Comparison of ENCODE assay signal across 8 mouse cellular contexts in genomic region chr12:85280105-85280844, GRCm38 (mm10). TPM values are rescaled to one million over a fixed set of nuclear protein-coding genes. Genes with fewer than 3 reads are reported as not detected.
A peak's percentile ranks its signal among the peaks of the same experiment; 100 is the strongest.
DNase-seq lines count a peak whose midpoint lies in the region; ATAC-seq and TF ChIP-seq lines count a peak whose summit lies in the region.

No protein-coding gene starts in this region.

- WGBS in forebrain, embryonic 13.5 days = under 1% methylated on average over 31 of the region's 31 CpGs
- under 1% methylated on average over 31 of the region's 31 CpGs for WGBS in large intestine, adult 2 months
- 0% methylated on average over 31 of the region's 31 CpGs for WGBS in liver, postnatal 0 days (ENCODE audit: insufficient replicate concordance)
- WGBS in neural tube, embryonic 14.5 days = under 1% methylated on average over 31 of the region's 31 CpGs

- H3K4me3 ChIP-seq in E14TG2a.4 (replicated peaks; ENCODE audit: low read length) = peak overlapping the region; percentile 90
- H3K4me3 ChIP-seq in forebrain, embryonic 13.5 days = peak overlapping the region; percentile 81
- H3K4me3 ChIP-seq in liver, postnatal 0 days (ENCODE audit: low read depth, low read length) = peak overlapping the region; percentile 94
- peak overlapping the region; percentile 70 for H3K4me3 ChIP-seq in neural tube, embryonic 14.5 days (ENCODE audit: low read depth, low read length)

- H3K27me3 ChIP-seq in E14TG2a.4 (ENCODE audit: insufficient read depth, low read length) = no peaks in the 10 kb centered on the region
- H3K27me3 ChIP-seq in forebrain, embryonic 13.5 days = no peaks in the 10 kb centered on the region
- H3K27me3 ChIP-seq in liver, postnatal 0 days (ENCODE audit: insufficient read depth, low read length) = no peaks in the 10 kb centered on the region
- H3K27me3 ChIP-seq in neural tube, embryonic 14.5 days (ENCODE audit: control insufficient read depth, insufficient read depth, low read length) = no peaks in the 10 kb centered on the region

- peak overlapping the region; percentile 90 for H3K9ac ChIP-seq in forebrain, embryonic 13.5 days
- H3K9ac ChIP-seq in liver, postnatal 0 days (replicated peaks) = peak overlapping the region; percentile 92
- H3K9ac ChIP-seq in neural tube, embryonic 14.5 days (replicated peaks; ENCODE audit: low read depth, low read length) = peak overlapping the region; percentile 76

- H3K4me1 ChIP-seq in E14TG2a.4 (replicated peaks; ENCODE audit: low read depth, low read length) = peaks cover 47% of the 10 kb centered on the region
- peaks cover 15% of the 10 kb centered on the region for H3K4me1 ChIP-seq in forebrain, embryonic 13.5 days
- peaks cover 9% of the 10 kb centered on the region for H3K4me1 ChIP-seq in liver, postnatal 0 days (ENCODE audit: insufficient read depth)
- peaks cover 7% of the 10 kb centered on the region for H3K4me1 ChIP-seq in neural tube, embryonic 14.5 days (ENCODE audit: control insufficient read depth, insufficient read depth, low read length)

- no peak for TF ChIP-seq CTCF in E14TG2a.4 (conservative IDR thresholded peaks at IDR 0.05; ENCODE audit: low read length)
- no peak for TF ChIP-seq CTCF in liver, postnatal 0 days (IDR thresholded peaks at IDR 0.05; ENCODE audit: low read depth)

- peak; percentile 72; the same call in 1 of the 2 replicates for TF ChIP-seq EP300 in liver, postnatal 0 days (IDR thresholded peaks at IDR 0.05; ENCODE audit: low read depth)

- peak; percentile 99 for DNase-seq in c-Kit-positive CD71-positive TER-119-positive erythroid progenitor cells, embryonic 14.5 days (ENCODE audit: low spot score)
- peak; percentile 99 for DNase-seq in heart, postnatal 10 days
- peak; percentile 99 for DNase-seq in large intestine, adult 2 months (ENCODE audit: low read depth, low spot score)
- DNase-seq in liver, postnatal 0 days = peak; percentile 97
- peak; percentile 97 for DNase-seq in testis, postnatal 10 days (ENCODE audit: low spot score)

- intact Hi-C loops in heart, postnatal 10 days (cut with DNase I) = no loop called here

- H3K27ac ChIP-seq in forebrain, embryonic 13.5 days = peak overlapping the region; percentile 72; the same call in 1 of the 2 replicates
- peak overlapping the region; percentile 90 for H3K27ac ChIP-seq in liver, postnatal 0 days (ENCODE audit: low read depth)
- H3K27ac ChIP-seq in neural tube, embryonic 14.5 days (ENCODE audit: low read depth, low read length) = peak overlapping the region; percentile 72

- H3K4me2 ChIP-seq in forebrain, embryonic 13.5 days = peak overlapping the region; percentile 86
- H3K4me2 ChIP-seq in liver, postnatal 0 days (ENCODE audit: low read depth, low read length) = peak overlapping the region; percentile 98
- H3K4me2 ChIP-seq in neural tube, embryonic 14.5 days (ENCODE audit: low read depth, low read length) = peak overlapping the region; percentile 92

- H3K9me3 ChIP-seq in E14TG2a.4 (ENCODE audit: low read length) = no peaks in the 10 kb centered on the region
- H3K9me3 ChIP-seq in forebrain, embryonic 13.5 days (replicated peaks) = no peaks in the 10 kb centered on the region
- H3K9me3 ChIP-seq in liver, postnatal 0 days (ENCODE audit: low read length) = no peaks in the 10 kb centered on the region
- no peaks in the 10 kb centered on the region for H3K9me3 ChIP-seq in neural tube, embryonic 14.5 days (ENCODE audit: control insufficient read depth, low read length)

- peak; percentile 99 for ATAC-seq in forebrain, embryonic 13.5 days
- peak; percentile 94 for ATAC-seq in liver, postnatal 0 days
- peak; percentile 97 for ATAC-seq in neural tube, embryonic 14.5 days (ENCODE audit: low read depth)

- peaks cover 33% of the 10 kb centered on the region for H3K36me3 ChIP-seq in E14TG2a.4 (ENCODE audit: insufficient read depth, low read length)
- no peaks in the 10 kb centered on the region for H3K36me3 ChIP-seq in forebrain, embryonic 13.5 days (ENCODE audit: poor library complexity, severe bottlenecking)
- H3K36me3 ChIP-seq in liver, postnatal 0 days (replicated peaks; ENCODE audit: insufficient read depth, low read length) = peaks cover 7% of the 10 kb centered on the region
- H3K36me3 ChIP-seq in neural tube, embryonic 14.5 days (ENCODE audit: control insufficient read depth, insufficient read depth, low read length) = 0 out of 2 replicates have a peak, but pooled peaks cover 2% of the 10 kb centered on the region

RNA-seq across cellular contexts. Expression of gene Acyp1, which starts 8.0 kb away (rescaled TPM):
- 69.2 and 75.7 TPM in 2 replicates for polyA plus RNA-seq in forebrain, embryonic 13.5 days (2015; fragmentation: Nextera tagmentation; extraction: Ambion mirVana)
- total RNA-seq in heart, postnatal 10 days (2021) = 10 to 100 TPM; 21.3 to 22.9 TPM
- polyA plus RNA-seq in large intestine, adult 2 months (2012; rRNA removed) = 2.8 and 3.6 TPM in 2 replicates
- polyA plus RNA-seq in liver, postnatal 0 days (2015; fragmentation: Nextera tagmentation; extraction: Ambion mirVana) = 27.8 and 29.9 TPM in 2 replicates
- polyA plus RNA-seq in neural tube, embryonic 14.5 days (2014; fragmentation: Nextera tagmentation; extraction: Ambion mirVana) = 55.7 and 61.2 TPM in 2 replicates

RNA-seq across cellular contexts. Expression of gene Zc2hc1c, which starts 8.1 kb away (rescaled TPM):
- 1.0 and 1.4 TPM in 2 replicates for polyA plus RNA-seq in forebrain, embryonic 13.5 days (2015; fragmentation: Nextera tagmentation; extraction: Ambion mirVana)
- total RNA-seq in heart, postnatal 10 days (2021) = 1 to 10 TPM; 1.6 to 1.7 TPM
- 0.22 and 0.24 TPM in 2 replicates for polyA plus RNA-seq in large intestine, adult 2 months (2012; rRNA removed)
- 0.12 and 0.22 TPM in 2 replicates for polyA plus RNA-seq in liver, postnatal 0 days (2015; fragmentation: Nextera tagmentation; extraction: Ambion mirVana)
- polyA plus RNA-seq in neural tube, embryonic 14.5 days (2014; fragmentation: Nextera tagmentation; extraction: Ambion mirVana) = 1.6 and 1.7 TPM in 2 replicates

RNA-seq across cellular contexts. Expression of gene Mlh3, which starts 9.9 kb away (rescaled TPM):
- polyA plus RNA-seq in forebrain, embryonic 13.5 days (2015; fragmentation: Nextera tagmentation; extraction: Ambion mirVana) = 7.5 and 9.8 TPM in 2 replicates
- 1 to 10 TPM; 7.1 to 8.2 TPM for total RNA-seq in heart, postnatal 10 days (2021)
- 2.1 and 2.2 TPM in 2 replicates for polyA plus RNA-seq in large intestine, adult 2 months (2012; rRNA removed)
- 1.4 and 1.6 TPM in 2 replicates for polyA plus RNA-seq in liver, postnatal 0 days (2015; fragmentation: Nextera tagmentation; extraction: Ambion mirVana)
- polyA plus RNA-seq in neural tube, embryonic 14.5 days (2014; fragmentation: Nextera tagmentation; extraction: Ambion mirVana) = 11.7 and 11.8 TPM in 2 replicates

RNA-seq across cellular contexts. Expression of gene Nek9, which starts 58.9 kb away (rescaled TPM):
- 13.4 and 15.6 TPM in 2 replicates for polyA plus RNA-seq in forebrain, embryonic 13.5 days (2015; fragmentation: Nextera tagmentation; extraction: Ambion mirVana)
- total RNA-seq in heart, postnatal 10 days (2021) = 10 to 100 TPM; 74.2 to 79.1 TPM
- polyA plus RNA-seq in large intestine, adult 2 months (2012; rRNA removed) = 15.3 and 21.7 TPM in 2 replicates
- 4.1 and 4.5 TPM in 2 replicates for polyA plus RNA-seq in liver, postnatal 0 days (2015; fragmentation: Nextera tagmentation; extraction: Ambion mirVana)
- polyA plus RNA-seq in neural tube, embryonic 14.5 days (2014; fragmentation: Nextera tagmentation; extraction: Ambion mirVana) = 8.9 and 10.0 TPM in 2 replicates

Comparison
In these comparisons a context has a peak if more than half of its experiments do, and no peak if none do; other contexts are left out.
1. Peak in every context shown above with its lines: DNase-seq, ATAC-seq, H3K4me3 ChIP-seq and H3K27ac ChIP-seq.